Mouse (Mus musculus): Measurements from ENCODE around the gene Ccdc51.

DNA sequence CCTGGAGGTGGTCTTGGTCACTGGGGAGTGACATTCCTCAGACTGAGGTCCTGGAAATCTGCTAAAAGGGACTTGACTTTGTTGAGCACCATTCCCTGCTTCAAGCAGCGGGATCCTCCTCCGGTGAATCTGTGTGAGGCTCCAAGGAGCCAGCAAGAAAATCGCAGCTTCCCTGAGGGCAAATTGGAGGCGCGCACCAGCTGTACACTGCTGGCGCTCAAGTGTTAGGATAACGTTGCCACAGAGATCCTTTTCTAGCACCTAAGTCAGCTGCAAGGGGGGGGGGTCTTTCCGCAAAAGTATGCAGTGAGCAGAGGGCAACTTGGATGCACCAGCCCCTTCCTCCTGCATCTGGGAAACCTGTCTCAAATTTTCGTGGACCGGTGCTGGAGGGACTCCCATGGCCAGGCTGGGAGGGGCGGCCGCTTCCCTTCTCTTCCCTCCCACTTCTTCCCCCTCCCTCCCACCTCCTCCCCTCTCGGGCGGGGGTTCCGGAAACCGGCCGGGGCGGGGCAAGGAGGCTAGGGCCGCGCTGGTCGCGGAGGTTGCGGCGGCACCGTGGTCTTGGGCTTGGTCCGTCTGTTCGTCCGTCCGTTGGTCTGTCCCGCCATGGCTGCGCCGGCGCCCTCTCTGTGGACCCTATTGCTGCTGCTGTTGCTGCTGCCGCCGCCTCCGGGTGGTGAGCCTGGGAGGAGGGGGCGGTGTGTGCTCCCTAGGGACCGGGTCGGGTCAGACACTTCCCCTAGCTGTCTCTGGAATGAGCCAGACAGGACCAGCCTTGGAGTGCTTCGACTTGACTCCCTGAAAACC is 44.0 kb upstream of the Ccdc51 start, which contains the start of gene Shisa5:
- TF ChIP-seq POLR2A (IDR thresholded peaks at IDR 0.05; ENCODE audit: borderline replicate concordance, low read depth, low read length) (0 out of 2 replicates have a peak, but pooled peaks have one; percentile 54), CTCF (IDR thresholded peaks at IDR 0.05; ENCODE audit: low read depth, low read length) (no peak)

Measured in bone marrow macrophage, adult 2 months (primary cell).